In the genomic region with DNA sequence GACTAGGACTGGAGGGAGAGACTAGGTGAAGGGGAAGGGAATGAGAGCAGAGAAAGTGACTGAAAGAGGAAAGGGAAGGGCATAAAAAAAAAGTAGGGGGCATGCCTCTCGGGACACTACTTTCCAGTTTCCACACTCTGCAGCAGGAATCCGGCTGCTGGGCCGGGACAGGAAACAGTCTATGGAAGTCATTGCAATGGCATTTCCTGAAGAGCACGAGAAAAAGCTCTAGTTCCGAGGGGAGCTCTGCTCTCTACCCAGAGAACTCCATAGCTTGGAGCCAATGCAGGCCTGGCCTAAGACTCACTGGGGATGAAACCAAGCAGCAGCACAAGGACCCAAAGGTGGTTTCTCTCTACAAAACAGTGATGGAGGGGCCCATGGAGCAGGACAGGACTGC, we compare ENCODE assay signal across 8 mouse cellular contexts. TPM values are rescaled to one million over a fixed set of nuclear protein-coding genes. Genes with fewer than 3 reads are reported as not detected.
A peak's percentile ranks its signal among the peaks of the same experiment; 100 is the strongest.
DNase-seq lines count a peak whose midpoint lies in the region; ATAC-seq and TF ChIP-seq lines count a peak whose summit lies in the region.

No protein-coding gene starts in this region.

- no peak overlapping the region for H3K4me3 ChIP-seq in midbrain, embryonic 10.5 days
- no peak overlapping the region for H3K4me3 ChIP-seq in midbrain, embryonic 14.5 days (replicated peaks; ENCODE audit: low read depth, low read length)
- no peak overlapping the region for H3K4me3 ChIP-seq in hindbrain, postnatal 0 days (ENCODE audit: low read length)
- no peak overlapping the region for H3K4me3 ChIP-seq in liver, postnatal 0 days (ENCODE audit: low read depth, low read length)
- no peak overlapping the region for H3K4me3 ChIP-seq in stomach, embryonic 15.5 days (replicated peaks)

- H3K4me2 ChIP-seq in midbrain, embryonic 14.5 days (ENCODE audit: low read length), result no peak overlapping the region
- no peak overlapping the region for H3K4me2 ChIP-seq in hindbrain, postnatal 0 days (ENCODE audit: low read depth, low read length)
- no peak overlapping the region for H3K4me2 ChIP-seq in liver, postnatal 0 days (ENCODE audit: low read depth, low read length)
- H3K4me2 ChIP-seq in stomach, embryonic 15.5 days, result 0 out of 2 replicates have a peak overlapping the region, but pooled peaks have one; percentile 2

- no peaks in the 10 kb centered on the region for H3K9me3 ChIP-seq in midbrain, embryonic 10.5 days (replicated peaks)
- no peaks in the 10 kb centered on the region for H3K9me3 ChIP-seq in midbrain, embryonic 14.5 days (ENCODE audit: control insufficient read depth, low read length)
- H3K9me3 ChIP-seq in hindbrain, postnatal 0 days (ENCODE audit: low read length), result no peaks in the 10 kb centered on the region
- H3K9me3 ChIP-seq in liver, postnatal 0 days (ENCODE audit: low read length), result no peaks in the 10 kb centered on the region
- H3K9me3 ChIP-seq in stomach, embryonic 15.5 days, result no peaks in the 10 kb centered on the region

- H3K9ac ChIP-seq in midbrain, embryonic 14.5 days (replicated peaks; ENCODE audit: low read length), result no peak overlapping the region
- no peak overlapping the region for H3K9ac ChIP-seq in hindbrain, postnatal 0 days (replicated peaks; ENCODE audit: low read length)
- 0 out of 2 replicates have a peak overlapping the region, but pooled peaks have one; percentile 24 for H3K9ac ChIP-seq in liver, postnatal 0 days (replicated peaks)
- H3K9ac ChIP-seq in stomach, embryonic 15.5 days, result no peak overlapping the region

- no peak for ATAC-seq in midbrain, embryonic 14.5 days (ENCODE audit: low FRiP score, low TSS enrichment)
- no peak for ATAC-seq in hindbrain, postnatal 0 days
- no peak for ATAC-seq in liver, postnatal 0 days
- ATAC-seq in stomach, embryonic 15.5 days (ENCODE audit: insufficient read depth, low FRiP score, low read depth), result no peak

- peaks cover 77% of the 10 kb centered on the region for H3K36me3 ChIP-seq in midbrain, embryonic 10.5 days
- peaks cover 26% of the 10 kb centered on the region for H3K36me3 ChIP-seq in midbrain, embryonic 14.5 days (ENCODE audit: control insufficient read depth, insufficient read depth, low read length)
- no peaks in the 10 kb centered on the region for H3K36me3 ChIP-seq in hindbrain, postnatal 0 days (ENCODE audit: insufficient read depth, low read length)
- peaks cover 59% of the 10 kb centered on the region for H3K36me3 ChIP-seq in liver, postnatal 0 days (replicated peaks; ENCODE audit: insufficient read depth, low read length)
- H3K36me3 ChIP-seq in stomach, embryonic 15.5 days, result no peaks in the 10 kb centered on the region

- H3K27ac ChIP-seq in midbrain, embryonic 10.5 days (replicated peaks), result peak overlapping the region; percentile 74
- no peak overlapping the region for H3K27ac ChIP-seq in midbrain, embryonic 14.5 days (replicated peaks; ENCODE audit: low read depth, low read length)
- H3K27ac ChIP-seq in hindbrain, postnatal 0 days, result peak overlapping the region; percentile 73
- peak overlapping the region; percentile 35 for H3K27ac ChIP-seq in liver, postnatal 0 days (ENCODE audit: low read depth)
- peak overlapping the region; percentile 66 for H3K27ac ChIP-seq in stomach, embryonic 15.5 days

- TF ChIP-seq EP300 in liver, postnatal 0 days (IDR thresholded peaks at IDR 0.05; ENCODE audit: low read depth), result 0 out of 2 replicates have a peak, but pooled peaks have one; percentile 26

- H3K4me1 ChIP-seq in midbrain, embryonic 10.5 days, result peaks cover 65% of the 10 kb centered on the region
- peaks cover 49% of the 10 kb centered on the region for H3K4me1 ChIP-seq in midbrain, embryonic 14.5 days (ENCODE audit: control insufficient read depth, insufficient read depth, low read length)
- peaks cover 38% of the 10 kb centered on the region for H3K4me1 ChIP-seq in hindbrain, postnatal 0 days (ENCODE audit: insufficient read depth, low read length)
- peaks cover 73% of the 10 kb centered on the region for H3K4me1 ChIP-seq in liver, postnatal 0 days (ENCODE audit: insufficient read depth)
- peaks cover 48% of the 10 kb centered on the region for H3K4me1 ChIP-seq in stomach, embryonic 15.5 days

- 74% methylated on average over 5 of the region's 5 CpGs for WGBS in midbrain, embryonic 10.5 days
- WGBS in midbrain, embryonic 14.5 days, result 71% methylated on average over 5 of the region's 5 CpGs
- 55% methylated on average over 5 of the region's 5 CpGs for WGBS in hindbrain, postnatal 0 days
- WGBS in liver, postnatal 0 days (ENCODE audit: insufficient replicate concordance), result 50% methylated on average over 5 of the region's 5 CpGs
- 25% methylated on average over 5 of the region's 5 CpGs for WGBS in stomach, embryonic 15.5 days

- TF ChIP-seq CTCF in hindbrain, postnatal 0 days (IDR thresholded peaks at IDR 0.05; ENCODE audit: low read depth), result no peak
- no peak for TF ChIP-seq CTCF in liver, postnatal 0 days (IDR thresholded peaks at IDR 0.05; ENCODE audit: low read depth)

- no peak for DNase-seq in midbrain, embryonic 10.5 days (ENCODE audit: low spot score)
- DNase-seq in midbrain, embryonic 14.5 days, result no peak
- peak; percentile 29 for DNase-seq in forelimb bud, embryonic 11.5 days (ENCODE audit: low read depth, low spot score)
- no peak for DNase-seq in hindbrain, postnatal 0 days (ENCODE audit: low spot score)
- no peak for DNase-seq in liver, postnatal 0 days
- DNase-seq in frontal cortex, postnatal 25 days (ENCODE audit: low spot score in 2 of 2), result no peak
- no peak for DNase-seq in left cerebral cortex, adult 9 months (ENCODE audit: low spot score in 2 of 2)

- no peaks in the 10 kb centered on the region for H3K27me3 ChIP-seq in midbrain, embryonic 10.5 days (ENCODE audit: low read depth, poor library complexity, severe bottlenecking)
- no peaks in the 10 kb centered on the region for H3K27me3 ChIP-seq in midbrain, embryonic 14.5 days (ENCODE audit: control insufficient read depth, insufficient read depth, low read length)
- no peaks in the 10 kb centered on the region for H3K27me3 ChIP-seq in hindbrain, postnatal 0 days (ENCODE audit: insufficient read depth, low read length)
- no peaks in the 10 kb centered on the region for H3K27me3 ChIP-seq in liver, postnatal 0 days (ENCODE audit: insufficient read depth, low read length)
- H3K27me3 ChIP-seq in stomach, embryonic 15.5 days (replicated peaks), result no peaks in the 10 kb centered on the region

RNA-seq across cellular contexts. Expression of gene Bcl2l1, which starts 10.5 kb away (rescaled TPM):
- 107 and 128 TPM in 2 replicates for polyA plus RNA-seq in midbrain, embryonic 10.5 days (2016; fragmentation: Nextera tagmentation; extraction: Ambion mirVana)
- 171 and 208 TPM in 2 replicates for polyA plus RNA-seq in midbrain, embryonic 14.5 days (2014; fragmentation: Nextera tagmentation; extraction: Ambion mirVana)
- 130 and 135 TPM in 2 replicates for total RNA-seq in hindbrain, postnatal 0 days (2014; rRNA removed)
- polyA plus RNA-seq in hindbrain, postnatal 0 days (2015; fragmentation: Nextera tagmentation; extraction: Ambion mirVana), result 110 and 123 TPM in 2 replicates
- polyA plus RNA-seq in liver, postnatal 0 days (2015; fragmentation: Nextera tagmentation; extraction: Ambion mirVana), result 84.2 and 84.4 TPM in 2 replicates
- 69.8 and 75.7 TPM in 2 replicates for polyA plus RNA-seq in stomach, embryonic 15.5 days (2015; fragmentation: Nextera tagmentation; extraction: Ambion mirVana)

RNA-seq across cellular contexts. Expression of gene Tpx2, which starts 26.7 kb away (rescaled TPM):
- polyA plus RNA-seq in midbrain, embryonic 10.5 days (2016; fragmentation: Nextera tagmentation; extraction: Ambion mirVana), result 153 TPM in 2 replicates
- 14.2 and 27.5 TPM in 2 replicates for polyA plus RNA-seq in midbrain, embryonic 14.5 days (2014; fragmentation: Nextera tagmentation; extraction: Ambion mirVana)
- 8.1 and 15.6 TPM in 2 replicates for total RNA-seq in hindbrain, postnatal 0 days (2014; rRNA removed)
- polyA plus RNA-seq in hindbrain, postnatal 0 days (2015; fragmentation: Nextera tagmentation; extraction: Ambion mirVana), result 14.3 and 21.0 TPM in 2 replicates
- polyA plus RNA-seq in liver, postnatal 0 days (2015; fragmentation: Nextera tagmentation; extraction: Ambion mirVana), result 20.7 and 25.8 TPM in 2 replicates
- polyA plus RNA-seq in stomach, embryonic 15.5 days (2015; fragmentation: Nextera tagmentation; extraction: Ambion mirVana), result 66.5 TPM in 2 replicates
